Mouse (Mus musculus): ENCODE measurements around the gene Glrx3. TPM values are rescaled to one million over a fixed set of nuclear protein-coding genes. Genes with fewer than 3 reads are reported as not detected.

Glrx3 gene
- polyA plus RNA-seq, 1 experiment from 2014 or later, result 201 TPM

DNA sequence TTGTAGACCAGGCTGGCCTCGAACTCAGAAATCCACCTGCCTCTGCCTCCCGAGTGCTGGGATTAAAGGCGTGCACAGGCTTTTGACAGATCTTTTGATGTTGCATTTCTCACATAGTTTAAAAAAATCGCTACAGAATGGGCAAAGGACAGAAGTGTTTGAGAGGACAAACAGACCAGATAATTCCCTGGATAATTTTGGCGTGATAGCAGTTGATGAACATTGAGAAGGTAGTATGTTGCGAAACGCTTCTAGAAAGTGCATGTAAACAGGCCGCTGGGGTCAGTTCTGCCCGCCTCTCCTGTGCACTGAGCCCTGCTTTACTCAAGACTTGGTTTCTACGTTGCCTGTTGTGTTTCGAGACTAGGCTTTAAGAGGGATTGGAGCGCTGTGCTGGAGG, 7.9 kb downstream of the Glrx3 start:
- H3K4me3 ChIP-seq (ENCODE audit: low read length), result no peak overlapping the region
- no peaks in the 10 kb centered on the region for H3K9me3 ChIP-seq (ENCODE audit: control insufficient read depth, low read length)
- H3K4me1 ChIP-seq (replicated peaks; ENCODE audit: control insufficient read depth, insufficient read depth, low read length), result no peaks in the 10 kb centered on the region
- no peak overlapping the region for H3K4me2 ChIP-seq (ENCODE audit: low read depth, low read length)
- H3K27me3 ChIP-seq (ENCODE audit: control insufficient read depth, insufficient read depth, low read depth, low read length), result no peaks in the 10 kb centered on the region
- no peak for ATAC-seq (ENCODE audit: low read depth)
- H3K36me3 ChIP-seq (ENCODE audit: control insufficient read depth, insufficient read depth, low read length), result peaks cover 17% of the 10 kb centered on the region
- H3K9ac ChIP-seq (ENCODE audit: low read length), result no peak overlapping the region
- WGBS, result 90% methylated on average over 12 of the region's 12 CpGs
- no peak overlapping the region for H3K27ac ChIP-seq (ENCODE audit: low read length)

- no peak overlapping the region for H3K4me3 ChIP-seq (ENCODE audit: low read length)
- H3K36me3 ChIP-seq (ENCODE audit: control insufficient read depth, insufficient read depth, low read length), result peaks cover 13% of the 10 kb centered on the region
- 80% methylated on average over 5 of the region's 5 CpGs for WGBS
- H3K9me3 ChIP-seq (ENCODE audit: control insufficient read depth, low read length), result no peaks in the 10 kb centered on the region
- no peak for ATAC-seq (ENCODE audit: low read depth)
- H3K27me3 ChIP-seq (ENCODE audit: control insufficient read depth, insufficient read depth, low read depth, low read length), result no peaks in the 10 kb centered on the region
- no peak overlapping the region for H3K4me2 ChIP-seq (ENCODE audit: low read depth, low read length)
- no peak overlapping the region for H3K9ac ChIP-seq (ENCODE audit: low read length)
- H3K4me1 ChIP-seq (replicated peaks; ENCODE audit: control insufficient read depth, insufficient read depth, low read length), result no peaks in the 10 kb centered on the region
- H3K27ac ChIP-seq (ENCODE audit: low read length), result no peak overlapping the region
These were observed 24.0 kb downstream of the Glrx3 start for GRCm38 (mm10) chr7:137461396-137461795.

GRCm38 (mm10) chr7:137468174-137468573, 30.8 kb downstream of the Glrx3 start:
- Histone ChIP-seq H3K27ac (ENCODE audit: low read length) (no peak overlapping the region), H3K36me3 (ENCODE audit: control insufficient read depth, insufficient read depth, low read length) (peaks cover 17% of the 10 kb centered on the region), H3K27me3 (ENCODE audit: control insufficient read depth, insufficient read depth, low read depth, low read length) (no peaks in the 10 kb centered on the region), H3K4me1 (replicated peaks; ENCODE audit: control insufficient read depth, insufficient read depth, low read length) (no peaks in the 10 kb centered on the region), H3K9ac (ENCODE audit: low read length) (no peak overlapping the region), H3K4me3 (ENCODE audit: low read length) (no peak overlapping the region), H3K4me2 (ENCODE audit: low read depth, low read length) (no peak overlapping the region), H3K9me3 (ENCODE audit: control insufficient read depth, low read length) (no peaks in the 10 kb centered on the region)
- 68% methylated on average over 4 of the region's 4 CpGs for WGBS
- no peak for ATAC-seq (ENCODE audit: low read depth)

GRCm38 (mm10) chr7:137471431-137472120, 34.2 kb downstream of the Glrx3 start:
- H3K9ac ChIP-seq (ENCODE audit: low read length), result no peak overlapping the region
- 54% methylated on average over 7 of the region's 7 CpGs for WGBS

GRCm38 (mm10) chr7:137472149-137472548, 34.7 kb downstream of the Glrx3 start:
- H3K9me3 ChIP-seq (ENCODE audit: control insufficient read depth, low read length), result no peaks in the 10 kb centered on the region
- no peak overlapping the region for H3K27ac ChIP-seq (ENCODE audit: low read length)
- ATAC-seq (ENCODE audit: low read depth), result no peak
- H3K36me3 ChIP-seq (ENCODE audit: control insufficient read depth, insufficient read depth, low read length), result peaks cover 10% of the 10 kb centered on the region
- no peaks in the 10 kb centered on the region; the same call in 1 of the 2 replicates for H3K27me3 ChIP-seq (ENCODE audit: control insufficient read depth, insufficient read depth, low read depth, low read length)
- H3K4me2 ChIP-seq (ENCODE audit: low read depth, low read length), result no peak overlapping the region
- WGBS, result 74% methylated on average over 6 of the region's 6 CpGs
- H3K4me3 ChIP-seq (ENCODE audit: low read length), result no peak overlapping the region
- H3K9ac ChIP-seq (ENCODE audit: low read length), result no peak overlapping the region
- no peaks in the 10 kb centered on the region for H3K4me1 ChIP-seq (replicated peaks; ENCODE audit: control insufficient read depth, insufficient read depth, low read length)

More at GRCm38 (mm10) chr7:137471431-137472120, 34.2 kb downstream of the Glrx3 start:
- Histone ChIP-seq H3K4me1 (replicated peaks; ENCODE audit: control insufficient read depth, insufficient read depth, low read length) (no peaks in the 10 kb centered on the region), H3K9me3 (ENCODE audit: control insufficient read depth, low read length) (no peaks in the 10 kb centered on the region), H3K36me3 (ENCODE audit: control insufficient read depth, insufficient read depth, low read length) (peaks cover 10% of the 10 kb centered on the region), H3K4me2 (ENCODE audit: low read depth, low read length) (no peak overlapping the region), H3K4me3 (ENCODE audit: low read length) (no peak overlapping the region), H3K27me3 (ENCODE audit: control insufficient read depth, insufficient read depth, low read depth, low read length) (no peaks in the 10 kb centered on the region; the same call in 1 of the 2 replicates), H3K27ac (ENCODE audit: low read length) (no peak overlapping the region)
- no peak for ATAC-seq (ENCODE audit: low read depth)

- H3K4me2 ChIP-seq (ENCODE audit: low read depth, low read length), result peak overlapping the region; percentile 47
- H3K9me3 ChIP-seq (ENCODE audit: control insufficient read depth, low read length), result no peaks in the 10 kb centered on the region
- H3K9ac ChIP-seq (ENCODE audit: low read length), result 0 out of 2 replicates have a peak overlapping the region, but pooled peaks have one; percentile 43
- WGBS, result 15% methylated on average over 30 of the region's 30 CpGs
- no peaks in the 10 kb centered on the region for H3K36me3 ChIP-seq (ENCODE audit: control insufficient read depth, insufficient read depth, low read length)
- no peaks in the 10 kb centered on the region; the same call in 1 of the 2 replicates for H3K27me3 ChIP-seq (ENCODE audit: control insufficient read depth, insufficient read depth, low read depth, low read length)
- H3K27ac ChIP-seq (ENCODE audit: low read length), result no peak overlapping the region
- no peaks in the 10 kb centered on the region for H3K4me1 ChIP-seq (replicated peaks; ENCODE audit: control insufficient read depth, insufficient read depth, low read length)
- peak; percentile 92 for ATAC-seq (ENCODE audit: low read depth)
- no peak overlapping the region for H3K4me3 ChIP-seq (ENCODE audit: low read length)
These were observed 40.7 kb downstream of the Glrx3 start for GRCm38 (mm10) chr7:137477950-137478620.

GRCm38 (mm10) chr7:137478621-137478982, 41.2 kb downstream of the Glrx3 start:
- 24% methylated on average over 5 of the region's 5 CpGs for WGBS
- peak; percentile 51 for ATAC-seq (ENCODE audit: low read depth)

GRCm38 (mm10) chr7:137480839-137481238, 43.4 kb downstream of the Glrx3 start:
- H3K27me3 ChIP-seq (ENCODE audit: control insufficient read depth, insufficient read depth, low read depth, low read length), result no peaks in the 10 kb centered on the region
- H3K4me1 ChIP-seq (replicated peaks; ENCODE audit: control insufficient read depth, insufficient read depth, low read length), result no peaks in the 10 kb centered on the region
- 65% methylated on average over 6 of the region's 6 CpGs for WGBS
- no peaks in the 10 kb centered on the region for H3K9me3 ChIP-seq (ENCODE audit: control insufficient read depth, low read length)
- H3K4me3 ChIP-seq (ENCODE audit: low read length), result no peak overlapping the region
- no peak for ATAC-seq (ENCODE audit: low read depth)
- H3K4me2 ChIP-seq (ENCODE audit: low read depth, low read length), result no peak overlapping the region
- H3K9ac ChIP-seq (ENCODE audit: low read length), result no peak overlapping the region
- no peak overlapping the region for H3K27ac ChIP-seq (ENCODE audit: low read length)
- no peaks in the 10 kb centered on the region for H3K36me3 ChIP-seq (ENCODE audit: control insufficient read depth, insufficient read depth, low read length)

More at GRCm38 (mm10) chr7:137478621-137478982, 41.2 kb downstream of the Glrx3 start:
- Histone ChIP-seq H3K9ac (ENCODE audit: low read length) (0 out of 2 replicates have a peak overlapping the region, but pooled peaks have one; percentile 43), H3K27me3 (ENCODE audit: control insufficient read depth, insufficient read depth, low read depth, low read length) (no peaks in the 10 kb centered on the region; the same call in 1 of the 2 replicates), H3K27ac (ENCODE audit: low read length) (no peak overlapping the region), H3K4me2 (ENCODE audit: low read depth, low read length) (peak overlapping the region; percentile 47), H3K4me1 (replicated peaks; ENCODE audit: control insufficient read depth, insufficient read depth, low read length) (no peaks in the 10 kb centered on the region), H3K9me3 (ENCODE audit: control insufficient read depth, low read length) (no peaks in the 10 kb centered on the region), H3K4me3 (ENCODE audit: low read length) (no peak overlapping the region), H3K36me3 (ENCODE audit: control insufficient read depth, insufficient read depth, low read length) (no peaks in the 10 kb centered on the region)

DNA sequence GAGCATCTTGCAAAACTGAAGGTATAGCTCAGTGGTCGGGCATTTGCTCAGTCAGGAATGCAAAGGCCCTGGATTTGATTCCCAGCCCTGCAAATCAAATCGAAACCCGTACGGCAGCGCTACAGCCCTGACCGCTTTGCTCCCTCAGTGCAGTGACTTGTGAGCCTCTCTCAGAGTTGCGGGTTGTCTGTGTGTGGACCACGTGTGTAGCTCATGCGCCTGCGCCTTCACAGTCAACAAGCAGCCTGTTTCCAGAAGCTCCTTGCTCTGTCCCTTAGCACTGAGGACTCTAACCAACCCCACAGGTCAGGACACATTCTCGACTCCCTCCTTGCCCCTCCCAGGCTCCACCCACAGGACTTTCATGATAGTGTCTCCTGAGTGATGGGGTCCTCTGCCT, 46.6 kb downstream of the Glrx3 start:
- 75% methylated on average over 11 of the region's 11 CpGs for WGBS
- Histone ChIP-seq H3K36me3 (ENCODE audit: control insufficient read depth, insufficient read depth, low read length) (no peaks in the 10 kb centered on the region), H3K9ac (ENCODE audit: low read length) (no peak overlapping the region), H3K4me1 (replicated peaks; ENCODE audit: control insufficient read depth, insufficient read depth, low read length) (no peaks in the 10 kb centered on the region), H3K27ac (ENCODE audit: low read length) (no peak overlapping the region), H3K4me3 (ENCODE audit: low read length) (no peak overlapping the region), H3K27me3 (ENCODE audit: control insufficient read depth, insufficient read depth, low read depth, low read length) (no peaks in the 10 kb centered on the region), H3K4me2 (ENCODE audit: low read depth, low read length) (no peak overlapping the region), H3K9me3 (ENCODE audit: control insufficient read depth, low read length) (no peaks in the 10 kb centered on the region)
- no peak for ATAC-seq (ENCODE audit: low read depth)
